Mouse (Mus musculus): Measurements from ENCODE around the gene Mios. TPM values are rescaled to one million over a fixed set of nuclear protein-coding genes. Genes with fewer than 3 reads are reported as not detected.

The Mios gene
- total and polyA plus RNA-seq, 3 experiments = 11.4 to 15.1 TPM; not detected in 1

- Histone ChIP-seq H3K27me3 (ENCODE audit: control insufficient read depth in 1 of 2, insufficient read depth in 2 of 2, low read length in 2 of 2) (peaks cover 5 to 15% of the 10 kb centered on the region in 2 experiments), H3K36me3 (ENCODE audit: control insufficient read depth in 1 of 2, insufficient read depth in 2 of 2, low read length in 2 of 2) (no peaks in the 10 kb centered on the region), H3K79me2 (ENCODE audit: control insufficient read depth, insufficient read depth, low read length, poor library complexity) (no peaks in the 10 kb centered on the region), H3K4me3 (ENCODE audit: control insufficient read depth in 1 of 2, insufficient read depth in 1 of 2, low read depth in 2 of 2, low read length in 2 of 2) (no peak overlapping the region), H3K27ac (ENCODE audit: control insufficient read depth, low read depth, low read length) (no peak overlapping the region), H3K9ac (ENCODE audit: control insufficient read depth, low read depth, low read length, poor library complexity, severe bottlenecking) (no peak overlapping the region), H3K9me3 (replicated peaks; ENCODE audit: insufficient read depth, low read length) (no peaks in the 10 kb centered on the region), H3K4me1 (ENCODE audit: control insufficient read depth in 1 of 2, insufficient read depth in 2 of 2, low read length in 2 of 2) (no peaks in the 10 kb centered on the region)
- no peak for DNase-seq (ENCODE audit: low read depth, low spot score)
- no peak for TF ChIP-seq JUND (IDR thresholded peaks at IDR 0.05; ENCODE audit: low read depth, low read length)
- TF ChIP-seq SMC3 (IDR thresholded peaks at IDR 0.05; ENCODE audit: low read depth, low read length) = no peak
These were observed 33.7 kb upstream of the Mios start for GRCm38 (mm10) chr6:8175346-8175745.

GRCm38 (mm10) chr6:8176116-8176515 is 32.9 kb upstream of the Mios start:
- H3K27ac ChIP-seq (ENCODE audit: control insufficient read depth, low read depth, low read length) = no peak overlapping the region
- no peak for DNase-seq (ENCODE audit: low read depth, low spot score)
- TF ChIP-seq MYC (IDR thresholded peaks at IDR 0.05; ENCODE audit: low read depth, low read length) (no peak), SIN3A (IDR thresholded peaks at IDR 0.05; ENCODE audit: low read length) (no peak), POLR2AphosphoS5 (IDR thresholded peaks at IDR 0.05; ENCODE audit: borderline replicate concordance, low read depth, low read length) (no peak), BHLHE40 (IDR thresholded peaks at IDR 0.05; ENCODE audit: borderline replicate concordance, low read depth, low read length) (no peak), HCFC1 (IDR thresholded peaks at IDR 0.05; ENCODE audit: low read depth, low read length) (no peak), RCOR1 (IDR thresholded peaks at IDR 0.05; ENCODE audit: low read depth, low read length) (no peak), GATA1 (IDR thresholded peaks at IDR 0.05; ENCODE audit: low read depth, low read length) (no peak), ZMIZ1 (IDR thresholded peaks at IDR 0.05; ENCODE audit: low read depth, low read length) (no peak), E2F4 (IDR thresholded peaks at IDR 0.05; ENCODE audit: borderline replicate concordance, low read depth, low read length) (no peak), CHD2 (IDR thresholded peaks at IDR 0.05; ENCODE audit: low read length) (no peak), KAT2A (conservative IDR thresholded peaks at IDR 0.05; ENCODE audit: low read depth, low read length) (no peak), POLR2AphosphoS2 (IDR thresholded peaks at IDR 0.05; ENCODE audit: low read length) (no peak), RAD21 (IDR thresholded peaks at IDR 0.05; ENCODE audit: low read depth, low read length) (no peak), SMC3 (IDR thresholded peaks at IDR 0.05; ENCODE audit: low read depth, low read length) (no peak), ETS1 (IDR thresholded peaks at IDR 0.05; ENCODE audit: low read depth, low read length) (no peak), USF2 (IDR thresholded peaks at IDR 0.05; ENCODE audit: borderline replicate concordance in 1 of 2, insufficient read depth in 1 of 2, low read depth in 1 of 2, low read length in 2 of 2) (no peak), UBTF (IDR thresholded peaks at IDR 0.05; ENCODE audit: borderline replicate concordance, insufficient read depth, low read depth, low read length) (no peak)

More at GRCm38 (mm10) chr6:8176116-8176515, 32.9 kb upstream of the Mios start:
- Histone ChIP-seq H3K4me1 (ENCODE audit: control insufficient read depth in 1 of 2, insufficient read depth in 2 of 2, low read length in 2 of 2) (no peaks in the 10 kb centered on the region), H3K36me3 (ENCODE audit: control insufficient read depth in 1 of 2, insufficient read depth in 2 of 2, low read length in 2 of 2) (no peaks in the 10 kb centered on the region), H3K4me3 (ENCODE audit: control insufficient read depth in 1 of 2, insufficient read depth in 1 of 2, low read depth in 2 of 2, low read length in 2 of 2) (no peak overlapping the region), H3K9me3 (replicated peaks; ENCODE audit: insufficient read depth, low read length) (no peaks in the 10 kb centered on the region), H3K79me2 (ENCODE audit: control insufficient read depth, insufficient read depth, low read length, poor library complexity) (no peaks in the 10 kb centered on the region), H3K9ac (ENCODE audit: control insufficient read depth, low read depth, low read length, poor library complexity, severe bottlenecking) (no peak overlapping the region), H3K27me3 (ENCODE audit: control insufficient read depth in 1 of 2, insufficient read depth in 2 of 2, low read length in 2 of 2) (peaks cover 5 to 10% of the 10 kb centered on the region in 2 experiments)
